23 mouse cellular contexts compared by ENCODE assay signal in the genomic region with DNA sequence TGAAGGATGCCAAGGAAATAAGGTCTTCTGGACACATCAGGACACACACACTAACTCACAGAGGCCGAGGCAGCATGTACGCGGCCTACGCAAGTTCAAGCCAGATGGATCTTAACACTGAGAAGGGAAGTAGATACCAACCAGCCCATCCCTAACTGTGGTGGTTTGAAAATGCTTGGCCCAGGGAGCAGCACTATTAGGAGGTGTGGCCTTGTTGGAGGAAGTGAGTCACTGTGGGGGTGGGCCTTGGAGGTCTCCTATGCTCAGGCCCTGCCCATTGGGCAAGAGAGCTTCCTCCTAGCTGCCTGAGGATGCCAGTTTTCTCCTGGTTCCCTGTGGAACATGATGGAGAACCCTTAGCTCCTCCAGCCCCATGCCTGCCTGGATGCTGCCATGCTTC.
DNase-seq lines count a peak whose midpoint lies in the region; ATAC-seq lines count a peak whose summit lies in the region.
"Had no signal": no experiment of that assay in that cellular context is flagged by ENCODE, and none has a peak within 500 bp of the region (broad histone marks: within the 10 kb centered on the region; RNA-seq: fewer than 3 reads in every experiment).

No protein-coding gene starts in this region.

- DNase-seq in cerebellum, adult 11-12 months: peak; percentile 26
- DNase-seq in 3T3-L1 (ENCODE audit: low read depth, low spot score) (peak; percentile 24), ES-CJ7 (ENCODE audit: low read depth, low spot score) (peak; percentile 33), R1 (ENCODE audit: low read depth, low spot score) (peak; percentile 71)
- DNase-seq in frontal cortex, postnatal 36 days (ENCODE audit: low spot score in 2 of 2): no peak
- DNase-seq in kidney, adult 18-20 months: no peak
- no peak for DNase-seq in heart, adult 9 months (ENCODE audit: low spot score in 2 of 2)
- DNase-seq: adrenal gland, adult 8-10 months; adrenal gland, postnatal 14 days; adrenal gland, postnatal 36 days; B cell, adult 2 months; cerebellum, adult 11 months; cerebellum, adult 2 months; cerebellum, adult 9-10 months; cerebellum, postnatal 10 days; cerebellum, postnatal 25 days; forebrain, postnatal 0 days had no signal

- no peak for ATAC-seq in cerebellum, adult (ENCODE audit: insufficient number of reproducible peaks, low FRiP score, low TSS enrichment)
- ATAC-seq: activated CD4-positive, CD25-positive, alpha-beta regulatory T cell, adult 4 months; CD4-positive, CD25-positive, alpha-beta regulatory T cell, adult 4 months; forebrain, embryonic 13.5 days; forebrain, embryonic 15.5 days; forebrain, postnatal 0 days; Patski had no signal

Comparison
In these comparisons a context has a peak if more than half of its experiments do, and no peak if none do; other contexts are left out.
1. DNase-seq: peak in cerebellum, adult 11-12 months (single experiment), 3T3-L1 (single experiment), ES-CJ7 (single experiment) and R1 (single experiment); none in frontal cortex, postnatal 36 days (0 of 2), kidney, adult 18-20 months (single experiment) and heart, adult 9 months (0 of 2).